Comparison of ENCODE assay signal across 18 mouse cellular contexts in the genomic region with DNA sequence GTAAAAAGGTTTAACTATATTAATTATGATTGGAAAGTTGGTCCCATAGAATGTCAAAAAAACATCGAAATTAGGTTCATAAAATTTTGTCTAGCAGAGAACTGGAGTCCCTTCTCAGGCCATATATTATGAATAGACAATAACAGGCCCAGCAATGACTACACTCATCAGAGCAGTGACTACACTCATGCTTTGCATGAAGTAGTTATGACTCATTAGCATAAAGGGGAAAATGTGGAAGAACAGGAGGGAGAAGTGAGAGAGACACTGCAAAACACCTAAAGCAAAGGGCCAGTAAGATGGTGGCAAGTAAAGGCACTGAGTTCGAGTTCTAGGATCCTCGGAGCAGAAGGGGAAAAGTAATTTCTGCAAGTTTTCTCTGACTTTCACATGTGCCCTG. TPM values are rescaled to one million over a fixed set of nuclear protein-coding genes. Genes with fewer than 3 reads are reported as not detected.
DNase-seq lines count a peak whose midpoint lies in the region; TF ChIP-seq lines count a peak whose summit lies in the region.
"Had no signal": no experiment of that assay in that cellular context is flagged by ENCODE, and none has a peak within 500 bp of the region (broad histone marks: within the 10 kb centered on the region; RNA-seq: fewer than 3 reads in every experiment).

No protein-coding gene starts in this region.

- H3K4me1 ChIP-seq in CH12.LX (ENCODE audit: control insufficient read depth in 1 of 2, insufficient read depth in 2 of 2), result peaks cover 16 to 31% of the 10 kb centered on the region in 2 experiments

- no peak overlapping the region for H3K9ac ChIP-seq in CH12.LX (ENCODE audit: insufficient read depth, low read depth)

- peaks cover 10% of the 10 kb centered on the region; the same call in 1 of the 2 replicates for H3K79me2 ChIP-seq in CH12.LX (replicated peaks; ENCODE audit: control insufficient read depth, extremely low read depth, insufficient read depth, poor library complexity, severe bottlenecking)

- TF ChIP-seq RAD21 in CH12.LX (IDR thresholded peaks at IDR 0.05; ENCODE audit: low read depth, low read length), result no peak

- no peak overlapping the region for H3K27ac ChIP-seq in CH12.LX (ENCODE audit: insufficient read depth, low read depth)

- no peak overlapping the region for H3K4me2 ChIP-seq in CH12.LX (ENCODE audit: insufficient read depth, low read depth, poor library complexity, severe bottlenecking)

- dilution Hi-C loops in CH12.LX (cut with MboI; ENCODE audit: extremely low pct_ligation_motif_present, extremely low pct_unique_long_range_greater_than_20kb, low sequenced_read_pairs), result no loop called here

- no peak overlapping the region for H3K4me3 ChIP-seq in CH12.LX (replicated peaks in 1 of 3; ENCODE audit: low read depth in 2 of 3, low read length in 2 of 3, poor library complexity in 1 of 3)

- no peak for TF ChIP-seq CTCF in CH12.LX (conservative IDR thresholded peaks at IDR 0.05 in 1 of 2, IDR thresholded peaks at IDR 0.05 in 1 of 2; ENCODE audit: low read depth in 2 of 2, low read length in 2 of 2)

- no peaks in the 10 kb centered on the region for H3K9me3 ChIP-seq in CH12.LX (replicated peaks; ENCODE audit: low read length)
- H3K9me3 ChIP-seq: G1E had no signal

- TF ChIP-seq POLR2A in CH12.LX (IDR thresholded peaks at IDR 0.05; ENCODE audit: low read depth, low read length), result no peak

- no peak for TF ChIP-seq EP300 in CH12.LX (IDR thresholded peaks at IDR 0.05; ENCODE audit: low read length)

- no peaks in the 10 kb centered on the region for H3K27me3 ChIP-seq in CH12.LX (replicated peaks)
- H3K27me3 ChIP-seq: Patski had no signal

- in situ Hi-C loops in CH12.LX (cut with MboI; ENCODE audit: low pct_ligation_motif_present, low pct_unique_long_range_greater_than_20kb, low sequenced_read_pairs), result no loop called here

- H3K36me3 ChIP-seq in CH12.LX (replicated peaks in 1 of 2; ENCODE audit: control insufficient read depth in 1 of 2, insufficient read depth in 1 of 2, low read length in 1 of 2), result peaks cover 0 to 3% of the 10 kb centered on the region in 2 experiments

- DNase-seq in A20 (ENCODE audit: low read depth, low spot score), result peak; percentile 58
- peak; percentile 65 for DNase-seq in CH12.LX (ENCODE audit: extremely low read depth)
- DNase-seq in testis, postnatal 14 days (ENCODE audit: low spot score), result no peak
- DNase-seq in right cerebral cortex, postnatal 4 days, result no peak
- DNase-seq: adrenal gland, adult 2 months; adrenal gland, adult 8-10 months; adrenal gland, postnatal 10 days; adrenal gland, postnatal 14 days; adrenal gland, postnatal 25 days; adrenal gland, postnatal 36 days; B cell, adult 2 months; cerebellum, adult 11 months; cerebellum, adult 11-12 months; cerebellum, adult 18-20 months; cerebellum, adult 2 months; cerebellum, adult 8-10 months had no signal

TF ChIP-seq in CH12.LX, 34 proteins besides CTCF, POLR2A, EP300 and RAD21:
- 0 out of 2 replicates have a peak, but pooled peaks have one; percentile 10 for TF ChIP-seq JUND (conservative IDR thresholded peaks at IDR 0.05; ENCODE audit: low read depth, low read length)
- no peak for TF ChIP-seq JUN (IDR thresholded peaks at IDR 0.05; ENCODE audit: insufficient read depth, low read depth, low read length)
- peak; percentile 39; the same call in 1 of the 2 replicates for TF ChIP-seq IRF4 (IDR thresholded peaks at IDR 0.05; ENCODE audit: low read depth, low read length)
- TF ChIP-seq USF2 (conservative IDR thresholded peaks at IDR 0.05; ENCODE audit: low read depth, low read length), result no peak

RNA-seq across cellular contexts. Expression of gene Dync1li2, which starts 3.2 kb away (rescaled TPM):
- total RNA-seq in CH12.LX (2012; rRNA removed) (12.7 and 15.8 TPM in 2 replicates), CH12.LX (2014; rRNA removed) (14.3 and 17.7 TPM in 2 replicates)
- 22.8 and 30.4 TPM in 2 replicates for polyA plus RNA-seq in CH12.LX (2012; ENCODE audit: insufficient read length, low read depth)

RNA-seq across cellular contexts. Expression of gene Cmtm4, which starts 50.4 kb away (rescaled TPM):
- total RNA-seq in CH12.LX (2012; rRNA removed) (2.3 and 2.7 TPM in 2 replicates), CH12.LX (2014; rRNA removed) (2.5 and 2.6 TPM in 2 replicates)
- polyA plus RNA-seq in CH12.LX (2012; ENCODE audit: insufficient read length, low read depth), result 2.6 and 3.0 TPM in 2 replicates
- polyA plus RNA-seq: G1E had no signal

Comparison
In these comparisons a context has a peak if more than half of its experiments do, and no peak if none do; other contexts are left out.
1. DNase-seq: peak in A20 (single experiment) and CH12.LX (single experiment); none in testis, postnatal 14 days (single experiment) and right cerebral cortex, postnatal 4 days (single experiment).